Mouse (Mus musculus): Measurements from ENCODE around the gene Tet3.

DNA sequence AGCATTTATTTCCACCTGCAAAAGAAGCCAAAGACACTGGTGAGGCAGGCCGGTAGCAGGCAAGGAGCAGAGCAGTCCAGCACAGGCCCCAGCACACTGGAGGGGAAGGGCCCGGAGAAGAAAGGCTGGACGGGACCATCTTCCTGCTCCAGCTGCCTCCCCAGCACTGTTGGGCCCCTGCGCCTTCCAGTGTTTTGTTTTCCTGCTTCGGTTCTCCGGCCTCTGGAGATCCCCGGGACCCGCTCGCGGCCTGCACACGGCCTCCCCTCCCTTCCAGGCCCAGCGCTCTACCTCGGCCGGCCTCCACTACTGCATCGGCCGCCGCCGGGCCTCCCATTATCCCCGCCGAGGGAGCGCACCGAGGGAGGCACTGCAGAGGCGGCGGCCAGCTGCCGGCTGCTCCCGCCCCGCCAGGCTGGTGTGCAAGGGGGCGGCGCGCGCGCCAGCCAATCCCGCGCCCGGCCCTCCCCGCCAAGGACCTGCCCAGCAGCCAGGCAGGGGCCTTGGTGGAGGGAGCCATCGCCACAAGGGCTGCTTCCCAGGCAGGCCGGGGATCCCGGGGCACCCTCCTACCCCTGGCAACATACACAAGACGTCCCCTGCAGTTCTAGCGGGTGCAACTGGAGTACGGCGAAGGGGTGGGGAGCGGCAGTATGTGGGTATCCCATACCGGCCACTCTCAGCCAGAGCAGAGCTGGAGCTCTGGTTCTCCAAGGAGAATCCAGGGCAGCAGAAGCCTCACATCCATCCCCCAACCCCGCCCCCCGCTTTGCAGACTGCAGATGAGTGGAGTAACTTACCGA lies 17.4 kb downstream of the Tet3 start:
- TF ChIP-seq POLR2A (IDR thresholded peaks at IDR 0.05; ENCODE audit: low read depth, low read length) (no peak; the same call in 1 of the 2 replicates), CTCF (IDR thresholded peaks at IDR 0.05; ENCODE audit: extremely low read depth, insufficient read depth, insufficient read length, insufficient replicate concordance) (no peak)
